Mouse (Mus musculus): ENCODE results near the gene Tmem259.

DNA sequence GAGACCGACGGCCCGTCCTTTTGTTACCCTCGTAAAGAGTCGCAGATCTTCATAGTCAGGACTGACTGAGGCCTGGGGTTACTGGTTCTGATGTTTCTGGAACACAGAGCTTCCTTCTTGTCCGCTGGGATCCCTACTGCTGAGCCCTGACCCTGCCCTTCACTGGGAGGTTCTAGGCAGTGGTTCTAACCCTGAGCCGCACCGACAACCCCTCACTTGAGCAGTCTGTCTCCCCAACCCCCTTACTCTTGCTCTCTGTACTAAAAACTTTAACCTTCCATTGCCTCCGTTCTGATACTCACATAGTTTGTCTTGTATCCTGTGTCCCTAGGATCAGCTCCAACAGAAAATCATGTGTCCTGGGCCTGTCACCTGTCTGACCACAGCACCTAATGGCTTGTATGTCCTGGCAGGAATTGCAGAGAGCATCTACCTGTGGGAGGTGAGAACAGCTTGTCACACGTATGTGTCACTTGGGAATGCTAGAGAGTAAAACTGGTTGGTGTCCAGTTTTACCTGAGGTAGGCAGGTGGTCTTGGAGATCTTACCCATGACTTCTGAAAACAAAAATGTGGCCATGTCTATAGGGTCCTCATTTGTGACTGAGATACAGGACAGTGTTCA is 23.3 kb downstream of the Tmem259 start:
- TF ChIP-seq CTCF (IDR thresholded peaks at IDR 0.05; ENCODE audit: low read depth, low read length) (no peak), EP300 (IDR thresholded peaks at IDR 0.05; ENCODE audit: insufficient read depth, low read depth, low read length) (no peak)
